Mouse (Mus musculus) brain, embryonic 18.5 days (tissue): ENCODE measurements around the gene Ccna2.

Source experiments
- DNase-seq: peaks from one replicate; pipeline ENCODE4 v3.0.0-alpha.2; 2012; ENCODE audit warnings: low read depth, low spot score

The Ccna2 gene

DNA sequence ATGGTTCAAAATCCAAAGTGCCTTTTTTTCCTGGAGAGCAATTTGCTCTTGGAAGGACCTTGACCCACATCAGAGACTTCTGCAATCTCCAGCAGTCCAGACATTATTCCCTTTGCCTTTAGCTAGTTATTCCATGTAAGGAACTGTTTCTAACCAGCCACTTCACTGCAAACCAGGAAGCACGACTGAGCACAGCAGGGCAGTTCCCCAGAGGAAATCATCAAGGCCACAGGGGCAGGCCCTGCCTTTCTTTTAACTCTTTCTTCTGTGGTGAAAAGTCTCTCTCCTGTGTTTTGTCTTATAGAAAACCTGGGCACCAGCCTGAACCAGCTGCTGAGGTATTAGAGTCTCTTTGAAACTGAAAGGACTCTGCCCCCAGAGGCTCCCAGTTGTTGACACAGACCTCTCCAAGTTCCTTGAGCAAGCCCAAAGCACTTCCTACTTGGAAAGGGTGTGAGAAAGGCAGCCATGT lies 38.7 kb downstream of the Ccna2 start:
- no peak for DNase-seq

DNA sequence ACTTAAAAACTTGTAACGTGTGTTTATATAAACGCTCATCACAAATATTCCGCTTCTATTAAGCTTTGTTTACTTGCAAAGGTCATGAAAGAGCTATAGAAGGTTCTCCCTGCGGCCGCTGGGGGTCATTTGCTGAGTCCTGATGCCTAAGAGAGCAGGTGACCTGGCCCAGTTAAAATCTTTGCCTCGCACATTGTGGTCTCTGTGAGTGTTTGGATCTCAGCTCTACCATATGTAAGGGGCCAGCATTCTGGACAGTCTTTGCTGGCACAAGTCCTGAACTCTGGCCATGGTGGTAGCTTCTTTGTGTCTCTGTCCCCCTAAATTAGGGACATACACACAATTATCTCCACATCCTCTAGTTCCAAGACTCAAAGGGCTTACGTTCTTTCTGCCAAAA lies 39.2 kb downstream of the Ccna2 start:
- no peak for DNase-seq

DNA sequence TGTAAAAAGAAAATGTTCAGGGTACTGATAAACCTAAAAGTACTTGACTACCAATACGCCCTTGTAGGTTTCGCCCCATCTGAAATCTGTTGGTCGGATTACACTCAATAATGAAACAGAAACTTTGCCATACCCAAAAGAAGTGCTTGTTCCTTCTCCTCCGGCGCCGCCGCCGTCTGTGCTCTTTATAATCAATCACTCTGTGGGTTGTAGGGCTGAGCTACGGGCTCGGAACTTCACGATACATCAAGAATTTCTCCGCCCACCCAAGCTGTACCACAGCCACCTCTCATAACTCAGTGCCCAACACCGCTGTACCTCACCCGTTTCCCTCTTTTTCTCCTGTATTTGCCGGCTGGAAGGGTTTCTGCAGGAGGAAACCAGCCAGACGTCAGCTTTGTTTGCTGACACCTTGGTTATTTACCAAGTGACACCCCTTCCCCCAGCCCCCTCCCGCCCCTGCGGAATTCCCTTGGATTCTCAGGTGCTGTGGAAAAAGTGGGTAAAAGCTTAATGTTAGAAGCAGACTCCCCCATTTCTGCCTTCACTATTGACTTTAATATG lies 39.9 kb downstream of the Ccna2 start:
- DNase-seq, result no peak

DNA sequence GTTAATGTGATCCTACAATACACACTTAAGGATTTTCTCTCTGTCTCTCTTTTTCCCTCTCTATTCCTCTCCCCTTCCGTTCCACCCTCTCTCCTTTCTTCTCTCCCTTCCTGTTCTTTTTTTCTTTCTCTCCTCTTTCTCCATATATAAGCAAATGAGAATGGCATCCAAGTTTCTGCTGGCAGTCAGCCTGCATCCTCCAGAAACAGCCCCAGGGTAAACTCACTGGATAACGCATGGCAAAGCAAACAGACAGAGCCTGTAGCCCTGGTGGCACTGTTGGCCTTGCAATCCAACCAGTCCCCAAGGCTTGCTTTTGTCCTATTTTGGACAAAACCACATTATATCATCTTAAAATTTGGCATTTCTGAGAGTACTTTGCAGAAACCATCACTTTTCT lies 40.7 kb downstream of the Ccna2 start:
- no peak for DNase-seq

DNA sequence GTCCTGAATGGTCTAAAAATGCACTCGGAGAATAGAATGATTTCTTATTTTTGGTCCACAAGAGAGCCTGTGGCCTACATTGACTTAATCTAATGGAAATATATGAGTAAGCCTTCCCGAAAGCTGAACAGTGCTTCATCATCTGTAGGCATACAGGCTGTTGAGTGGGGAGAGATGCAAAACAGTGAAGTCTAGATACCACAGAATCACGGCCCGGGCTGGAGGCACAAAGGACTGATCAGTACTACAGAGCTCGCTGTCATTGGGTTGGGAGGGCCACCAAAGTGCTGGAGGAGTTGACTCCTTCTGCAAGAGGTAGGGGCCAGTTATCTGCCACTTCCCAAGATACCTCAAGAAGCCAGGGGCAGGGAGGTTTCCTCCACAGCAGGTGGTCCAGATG lies 41.2 kb downstream of the Ccna2 start:
- DNase-seq, result no peak

DNA sequence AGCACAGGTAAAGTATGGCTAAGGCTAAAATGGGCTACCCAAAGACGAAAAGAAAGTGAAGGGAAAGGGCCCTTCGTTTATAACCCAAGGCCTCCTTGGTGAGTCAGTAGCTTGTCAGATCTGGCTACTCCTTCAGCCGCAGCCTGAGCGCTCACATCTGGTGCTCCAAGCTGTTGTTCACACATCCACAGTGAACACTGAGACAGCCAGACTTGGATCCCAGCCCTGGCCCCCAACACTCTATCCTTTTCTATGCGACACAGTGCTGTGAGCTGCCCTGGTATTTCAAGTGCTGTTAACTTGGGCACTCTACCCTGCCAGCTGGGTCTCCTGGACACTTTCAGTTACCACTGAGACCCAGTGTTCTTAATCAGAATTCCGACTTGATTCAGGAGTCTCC lies 41.6 kb downstream of the Ccna2 start:
- DNase-seq, result no peak

DNA sequence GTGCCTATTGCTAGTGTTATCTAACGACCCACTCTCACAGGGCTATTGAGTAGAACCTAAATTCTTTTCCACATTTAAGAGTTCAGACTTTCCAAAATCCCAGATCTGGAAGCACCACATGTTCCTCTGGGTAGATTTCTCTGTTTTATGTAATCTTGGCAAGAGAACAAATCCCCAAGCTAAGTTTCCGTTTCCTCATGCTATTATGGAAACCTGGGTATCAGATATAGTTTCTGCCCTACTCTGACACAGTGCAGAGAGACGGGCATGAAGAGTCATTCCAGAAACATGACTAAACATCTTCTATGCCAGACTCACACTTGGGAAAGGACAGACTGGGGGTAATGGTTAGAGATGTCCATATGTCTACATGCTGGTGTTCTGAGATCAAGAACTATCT lies 47.5 kb downstream of the Ccna2 start:
- DNase-seq, result no peak

DNA sequence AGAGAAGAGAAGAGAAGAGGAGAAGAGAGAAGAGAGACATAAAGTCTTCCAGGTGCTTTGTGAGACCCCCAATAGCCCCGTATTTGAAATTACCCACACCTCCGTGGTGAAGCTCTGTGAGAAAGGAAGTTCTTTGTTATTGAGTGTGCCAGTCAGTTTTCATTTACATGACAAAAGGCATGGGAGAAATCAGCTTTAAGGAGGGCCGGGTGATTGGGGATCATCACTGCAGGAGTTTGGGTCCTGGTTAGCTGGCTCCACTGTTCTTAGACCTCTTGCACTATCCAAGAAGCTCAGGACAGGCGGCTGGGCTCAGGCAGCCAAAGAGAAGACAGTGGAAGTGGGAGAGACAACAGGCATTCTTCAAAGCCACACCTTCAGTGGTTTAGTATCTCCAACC lies 49.8 kb downstream of the Ccna2 start:
- no peak for DNase-seq

DNA sequence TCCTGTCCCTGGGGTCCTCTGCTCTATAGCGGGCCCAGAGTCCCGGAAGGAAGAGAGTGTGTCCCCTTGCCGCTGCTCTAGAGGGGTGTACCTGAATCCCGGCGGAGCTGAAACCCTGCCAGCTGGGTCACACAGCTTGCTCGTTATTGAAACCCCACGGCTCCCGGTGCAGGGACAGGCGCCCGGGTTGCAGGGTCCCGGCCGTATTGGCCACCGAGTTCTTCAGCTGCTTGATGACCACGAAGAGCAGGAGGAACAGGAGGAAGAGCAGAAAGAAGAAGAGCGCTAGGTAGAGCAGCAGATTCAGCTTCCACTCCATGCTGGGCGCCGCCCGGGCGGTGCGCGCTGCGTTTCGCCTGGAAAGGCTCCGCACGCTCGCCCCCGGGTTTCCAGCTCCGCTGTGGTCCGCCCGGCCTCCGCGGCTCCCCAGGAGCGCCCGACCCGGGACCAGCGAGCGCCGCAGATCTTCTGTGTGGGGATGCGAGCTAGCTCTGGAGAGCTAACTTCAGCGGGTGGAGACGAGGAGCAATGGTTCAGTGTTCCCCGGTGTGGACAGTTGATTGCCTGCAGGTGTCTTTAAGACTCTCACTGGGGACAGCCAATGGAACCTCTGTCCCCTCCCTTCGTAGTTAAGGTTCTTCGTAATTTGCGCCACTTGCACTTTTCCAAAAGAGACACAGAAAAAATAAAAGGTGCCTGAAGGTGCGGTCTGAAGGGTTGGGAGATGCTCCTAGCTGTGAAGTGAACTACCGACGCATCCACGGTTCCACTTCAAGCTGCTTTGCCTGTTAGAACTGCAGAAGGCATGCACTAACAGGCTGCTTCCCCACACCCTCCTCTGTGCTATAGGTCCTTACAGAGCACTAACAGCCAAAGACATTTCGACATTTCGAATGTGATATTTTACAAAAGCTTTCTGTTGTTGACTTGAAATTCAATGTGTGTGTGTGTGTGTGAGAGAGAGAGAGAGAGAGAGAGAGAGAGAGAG lies 50.6 kb downstream of the Ccna2 start, which contains the start of gene Gm11549:
Gm11549 (minus strand) TSS at position 741 of the 988 bp plus-strand sequence.
- DNase-seq, result no peak

DNA sequence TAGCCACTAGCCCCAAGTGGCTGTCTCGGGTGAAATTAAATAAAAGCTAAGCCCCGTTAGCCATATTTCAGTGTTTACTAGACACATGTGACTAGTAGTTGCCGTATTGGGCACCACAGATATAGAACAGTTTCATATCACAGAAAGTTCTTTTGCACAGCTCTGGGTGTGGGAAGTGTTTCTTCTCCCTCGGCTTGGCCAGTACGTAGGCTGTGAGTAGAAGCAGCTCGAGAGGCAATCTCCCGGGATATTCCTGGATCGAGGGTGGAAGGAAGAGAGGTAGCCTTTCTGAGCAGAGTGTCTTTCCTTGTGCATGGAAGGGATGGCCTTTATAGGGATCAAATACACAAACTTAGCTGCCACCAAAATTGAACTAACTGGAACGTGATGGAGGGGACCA lies 55.8 kb downstream of the Ccna2 start:
- DNase-seq, result no peak
